Mouse (Mus musculus) embryo, embryonic 11.5 days (tissue): ENCODE results near the gene Rbpj.

ENCODE experiments used
- DNase-seq: peaks from one replicate; pipeline ENCODE4 v3.0.0-alpha.2; 2012; ENCODE audit warnings: low read depth, low spot score

Rbpj gene

DNA sequence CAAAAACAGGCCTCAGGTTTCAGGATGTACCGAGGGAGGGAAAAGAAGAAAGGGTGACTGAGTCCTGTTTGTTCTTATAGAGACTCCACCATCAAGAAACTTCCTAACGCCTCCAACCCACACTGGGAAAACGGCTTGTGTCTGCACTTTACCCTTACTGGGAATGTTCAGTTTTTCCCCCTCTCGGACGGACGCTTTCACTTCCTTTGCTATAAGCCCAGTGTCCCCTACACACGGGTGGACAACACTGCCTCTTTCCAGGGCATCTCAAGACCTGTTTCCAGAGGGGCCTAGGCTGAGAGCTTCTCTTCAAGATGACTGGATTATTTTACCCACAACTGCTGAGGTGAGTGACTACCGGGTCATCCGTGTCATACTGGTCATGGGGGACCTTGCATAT is at the start of gene Rbpj:
Rbpj (plus strand) TSS at position 270 of the 400 bp plus-strand sequence.
- DNase-seq, result no peak

DNA sequence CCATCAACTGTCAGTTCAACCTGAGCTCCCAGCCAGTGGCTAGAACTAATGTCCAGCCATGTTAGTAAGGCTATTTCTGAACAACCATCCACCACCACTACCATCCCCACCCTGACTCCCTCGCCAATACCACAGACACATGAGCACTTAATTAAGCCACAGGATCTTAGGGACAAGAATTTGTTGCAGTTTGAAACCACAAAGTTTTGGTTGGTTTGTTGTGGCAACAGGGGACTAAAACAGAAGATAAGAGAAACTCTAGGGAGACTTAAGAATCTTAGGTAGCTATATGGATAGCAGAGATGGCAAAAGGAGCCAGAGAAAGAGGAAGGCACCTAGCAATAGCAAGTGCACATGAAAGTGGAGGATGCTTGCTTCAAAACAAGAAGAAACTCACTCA is 45.2 kb upstream of the Rbpj start:
- no peak for DNase-seq

DNA sequence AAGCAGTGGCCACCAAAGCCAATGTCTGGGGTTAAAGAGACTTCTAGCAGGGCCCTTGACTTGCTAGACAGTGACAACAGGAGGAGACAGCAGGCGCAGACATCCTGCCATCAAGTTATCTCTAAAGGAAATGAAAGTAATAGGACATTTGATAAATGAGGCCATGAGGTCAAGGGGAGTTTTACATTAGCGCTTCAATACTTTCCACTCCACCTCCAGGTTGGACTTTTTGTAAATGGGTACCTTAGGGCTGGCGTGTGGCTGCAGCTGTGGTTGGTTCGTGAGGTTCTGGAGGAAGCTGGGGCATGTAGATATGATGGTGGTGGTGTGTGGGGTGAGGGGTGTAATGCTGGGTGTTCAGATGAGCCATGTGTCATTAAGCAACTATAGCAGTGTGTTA is 44.7 kb upstream of the Rbpj start:
- no peak for DNase-seq

DNA sequence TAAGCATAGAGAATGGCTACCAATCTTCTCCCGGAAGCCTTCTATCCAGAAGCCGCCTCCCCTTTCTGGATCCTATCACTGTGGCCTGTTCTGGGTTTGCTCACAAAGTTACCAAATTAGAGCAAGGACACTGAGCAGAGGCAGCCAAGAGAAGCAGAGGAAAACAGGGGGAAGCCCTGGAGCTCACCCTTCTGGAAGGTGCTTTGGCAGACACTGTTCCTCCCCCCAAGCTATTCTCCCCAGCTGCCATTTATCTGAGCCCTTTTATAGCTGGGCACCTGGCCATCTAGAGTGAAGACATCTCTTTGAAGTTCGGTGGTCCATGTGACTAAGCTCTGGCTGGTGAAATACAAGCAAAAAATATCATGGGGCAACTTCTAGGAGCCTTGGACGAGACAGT is 38.5 kb upstream of the Rbpj start:
- DNase-seq, result no peak

DNA sequence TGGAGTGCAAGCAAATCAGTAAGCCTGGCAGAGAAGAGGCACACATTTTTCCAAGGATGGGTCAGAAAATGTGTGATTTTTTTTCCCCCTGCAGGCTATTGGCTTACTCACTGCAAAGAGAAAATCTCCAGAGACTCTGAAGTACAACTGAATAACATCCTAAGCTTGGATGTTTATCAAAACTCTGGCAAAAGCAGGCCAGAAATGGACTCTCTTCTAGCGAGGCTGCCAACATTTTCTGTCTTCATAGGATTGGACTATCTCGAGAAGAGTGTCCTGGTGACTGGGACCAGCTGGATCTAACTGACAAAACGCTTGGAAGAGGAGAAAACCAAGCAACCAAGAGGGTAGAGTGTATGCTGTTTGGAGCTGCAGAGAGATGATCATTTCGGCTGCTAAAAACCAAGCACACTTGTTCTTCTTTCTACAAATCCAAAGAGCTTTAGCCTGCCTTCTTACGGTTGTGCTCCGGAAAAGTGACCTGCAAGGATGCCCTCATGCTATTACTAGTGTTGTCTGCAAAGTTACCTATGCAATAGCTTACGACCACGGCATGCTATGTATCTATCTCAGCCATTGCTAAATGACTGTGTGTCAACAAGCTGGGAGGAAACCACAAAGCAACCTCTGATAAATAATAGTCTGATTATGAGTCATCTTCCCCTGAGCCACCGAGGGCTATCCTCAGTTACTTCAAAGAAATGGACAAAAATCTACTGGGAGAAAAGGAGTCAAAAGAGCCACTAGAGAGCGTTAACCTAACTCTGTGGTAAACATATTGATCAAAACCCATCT is 36.1 kb upstream of the Rbpj start:
- no peak for DNase-seq

DNA sequence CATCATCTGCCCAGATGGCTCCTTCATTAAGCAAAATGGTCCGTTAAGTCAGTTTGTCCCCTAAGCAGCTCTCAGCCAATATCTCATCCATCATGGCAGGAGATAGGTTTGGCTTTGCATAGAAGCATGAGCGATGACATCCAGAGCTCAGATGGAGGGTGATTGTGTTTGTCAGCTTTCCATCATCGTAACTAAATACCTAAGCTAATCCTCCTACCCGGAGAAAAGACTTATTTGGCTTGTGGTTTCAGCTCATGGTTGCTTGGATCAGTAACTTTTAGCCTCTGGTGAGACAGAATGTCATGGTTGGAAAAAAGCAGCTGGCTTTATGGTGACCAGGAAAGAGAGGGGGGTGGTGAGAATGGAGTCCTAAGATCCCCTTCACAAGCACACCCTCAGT is 33.5 kb upstream of the Rbpj start:
- no peak for DNase-seq

DNA sequence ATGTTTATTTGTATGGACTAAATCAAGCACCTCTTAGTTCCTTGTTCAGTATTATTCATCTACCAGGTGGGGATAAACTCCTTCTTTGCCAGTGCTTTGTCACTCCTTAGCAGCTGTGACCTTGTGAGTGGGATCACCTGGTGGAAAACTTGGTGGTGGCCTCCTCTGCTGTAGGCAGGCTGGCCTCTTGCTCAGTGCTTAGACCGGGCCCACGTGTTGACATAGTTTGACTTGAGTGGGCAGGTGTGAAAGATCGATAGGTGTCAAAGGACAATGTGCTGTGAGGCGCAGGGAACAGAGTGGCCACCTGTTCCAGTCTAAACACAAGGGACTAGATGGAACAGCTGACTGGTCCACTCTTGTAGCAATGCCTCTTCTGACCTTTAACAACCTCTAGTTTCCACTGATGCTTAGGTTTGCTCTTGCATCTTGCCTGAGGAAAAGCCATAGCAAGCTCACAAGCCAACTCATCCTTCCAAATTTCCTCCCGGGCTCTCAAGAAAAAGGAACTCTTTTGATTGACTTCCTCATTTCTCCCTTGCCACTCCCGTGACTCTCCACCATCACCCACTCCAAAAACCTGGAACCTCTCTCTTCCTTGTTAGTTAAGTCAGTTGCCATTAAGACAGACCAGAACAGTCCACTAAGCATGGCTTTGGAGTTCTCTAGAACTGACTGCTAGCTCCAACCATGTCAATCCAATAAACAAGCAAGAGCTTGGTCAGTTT is 28.9 kb upstream of the Rbpj start:
- no peak for DNase-seq

DNA sequence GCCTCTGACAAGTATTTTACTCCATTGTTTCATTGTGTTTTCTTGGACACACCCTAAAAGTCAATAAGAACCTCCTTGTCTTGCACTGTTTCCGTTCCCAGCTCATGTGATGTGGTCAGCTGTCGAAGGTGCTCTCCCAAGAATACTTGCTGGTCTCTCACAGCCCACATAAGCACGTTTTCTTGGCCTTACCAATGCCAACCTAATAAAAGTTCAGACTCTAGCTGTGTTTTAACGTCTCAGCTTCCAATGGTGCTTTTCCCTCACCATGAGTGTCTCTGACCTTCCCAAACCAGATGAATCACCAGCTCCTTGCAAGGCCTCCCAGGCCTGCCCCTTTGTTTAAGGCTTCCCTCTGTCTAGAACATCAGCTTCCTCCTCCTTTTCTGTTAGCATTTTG is 28.2 kb upstream of the Rbpj start:
- DNase-seq, result no peak

DNA sequence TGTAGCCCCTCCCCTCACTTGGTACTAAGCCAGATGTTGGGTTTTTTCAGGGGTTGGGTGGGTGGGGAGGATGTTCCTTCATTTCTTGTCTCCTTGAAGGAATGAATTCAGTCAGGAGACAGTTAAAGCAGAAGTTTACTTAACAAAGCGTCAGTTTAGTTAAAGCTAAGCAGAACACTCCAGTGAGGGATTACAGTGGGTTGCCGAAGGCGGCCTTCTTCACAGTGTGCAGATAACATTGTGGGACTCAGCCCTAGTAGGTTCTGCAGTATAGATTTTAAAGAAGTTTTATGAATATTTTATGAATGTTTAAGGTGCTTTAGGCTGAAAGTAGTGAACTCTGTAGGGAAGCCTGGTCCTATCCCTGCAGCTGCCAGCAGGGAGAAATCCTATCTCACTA is 27.7 kb upstream of the Rbpj start:
- DNase-seq, result no peak

DNA sequence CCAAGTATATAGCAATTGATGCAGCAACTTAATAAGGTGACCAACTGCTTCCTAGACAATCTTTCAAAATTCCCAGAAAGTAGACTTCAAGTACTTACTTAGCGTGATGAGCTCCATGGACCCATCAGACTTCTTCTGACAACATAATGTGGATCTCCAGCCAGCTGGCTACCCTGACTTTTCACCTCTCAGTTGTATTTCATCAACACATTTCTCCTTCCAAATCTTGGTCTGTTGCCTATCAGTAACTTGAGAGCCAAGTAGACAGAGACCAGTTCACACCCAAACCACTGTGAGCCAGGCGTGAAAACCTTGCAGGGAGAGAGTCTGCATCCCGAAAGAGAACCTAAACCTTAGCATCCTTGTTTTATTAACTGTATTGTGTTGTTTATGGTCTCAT is 26.3 kb upstream of the Rbpj start:
- DNase-seq, result no peak

DNA sequence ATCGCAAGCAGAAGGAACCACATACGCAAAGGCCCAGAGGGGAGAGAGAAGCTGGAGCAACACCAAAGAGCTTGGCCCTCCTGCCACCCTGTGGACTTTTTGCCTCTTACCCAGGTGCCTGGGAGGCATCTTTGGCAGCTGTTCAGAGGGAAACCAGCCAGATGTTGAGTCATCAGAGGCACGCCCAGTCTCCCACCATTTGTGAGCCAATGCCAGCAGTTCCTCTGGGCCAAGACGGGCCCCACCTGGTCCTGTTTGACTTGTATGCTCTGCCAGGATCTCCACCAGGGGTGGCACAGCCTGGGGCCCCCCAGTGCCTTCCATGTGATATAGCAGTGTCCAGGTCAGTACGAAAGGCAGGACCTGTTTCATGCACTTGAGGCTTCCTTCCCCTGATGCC is 21.9 kb upstream of the Rbpj start:
- no peak for DNase-seq

DNA sequence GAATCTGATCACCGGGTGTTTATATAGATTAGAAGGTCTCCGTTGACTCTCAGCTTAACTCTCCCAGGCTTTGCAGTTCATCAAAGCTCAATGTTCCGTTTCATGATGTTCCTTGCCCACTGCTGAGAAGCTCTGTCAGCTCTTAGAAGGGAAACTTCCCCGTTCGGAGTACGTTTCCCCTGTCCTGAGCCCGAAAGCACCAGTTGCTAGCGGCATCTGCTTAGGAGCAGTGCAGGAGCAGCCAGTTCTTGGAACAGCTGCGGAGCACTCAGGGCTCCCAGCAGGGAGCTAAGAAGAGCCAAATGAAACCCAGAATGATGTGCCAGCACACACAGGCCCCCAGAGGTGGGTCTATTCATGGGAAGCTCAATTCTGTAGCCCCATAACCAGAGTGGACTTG is 15.0 kb upstream of the Rbpj start:
- DNase-seq, result no peak

DNA sequence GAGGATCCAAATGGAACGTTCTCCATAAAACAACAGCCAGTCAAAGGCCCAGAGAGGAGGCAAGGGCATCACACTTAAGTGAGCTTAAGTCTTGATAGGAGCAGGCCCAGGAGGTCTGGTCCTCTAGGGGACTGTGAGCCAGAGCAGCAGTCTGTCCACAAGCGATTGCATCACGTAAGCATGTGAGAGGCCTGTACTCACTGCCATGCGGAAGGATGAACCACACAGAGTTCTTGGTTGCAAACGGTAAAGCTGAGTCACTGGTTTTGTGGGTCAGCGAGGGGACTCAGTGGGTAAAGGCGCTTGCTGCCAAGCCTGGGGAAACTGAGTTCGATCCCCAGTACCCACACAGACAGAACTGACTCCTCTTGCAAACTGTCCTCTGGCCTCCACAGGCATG is 14.1 kb upstream of the Rbpj start:
- DNase-seq, result no peak

DNA sequence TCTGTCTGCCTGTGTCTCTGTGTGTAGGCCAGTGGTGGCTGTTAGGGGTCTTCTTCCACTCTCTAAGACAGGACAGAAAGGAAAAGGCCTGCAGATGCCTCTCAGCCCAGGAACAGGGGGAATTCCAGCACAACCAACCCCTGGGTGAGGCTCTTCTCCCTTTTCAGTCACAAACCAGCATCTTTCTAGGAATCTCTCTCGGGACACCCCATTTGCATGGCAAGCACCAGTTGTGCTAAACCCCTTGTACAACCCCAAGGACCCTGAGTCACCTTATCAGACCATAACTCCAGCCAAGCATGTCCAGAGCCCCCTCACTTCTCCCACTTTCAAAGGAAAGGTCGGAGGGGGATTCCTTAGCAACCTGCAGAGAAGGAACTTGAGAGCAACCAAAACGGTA is 13.0 kb upstream of the Rbpj start:
- no peak for DNase-seq

DNA sequence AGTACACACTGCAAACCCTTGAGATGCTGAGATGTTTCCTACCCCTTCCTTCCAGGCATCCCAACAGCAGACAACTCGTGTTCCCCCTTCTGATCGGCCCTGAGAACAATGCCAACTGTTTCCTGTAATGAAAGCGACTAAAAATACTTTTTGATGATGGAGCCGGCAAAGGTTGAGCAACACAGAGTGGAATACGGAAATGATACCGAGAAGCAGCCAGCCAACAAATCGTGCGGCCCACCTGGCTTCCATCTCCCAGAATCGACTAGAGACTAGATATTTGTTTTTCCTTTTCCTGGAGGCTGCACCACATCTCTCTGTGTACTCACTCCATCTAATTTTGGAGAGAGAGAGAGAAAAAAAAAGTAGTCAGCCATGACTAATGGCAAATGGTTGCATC is 11.2 kb upstream of the Rbpj start:
- DNase-seq, result no peak

DNA sequence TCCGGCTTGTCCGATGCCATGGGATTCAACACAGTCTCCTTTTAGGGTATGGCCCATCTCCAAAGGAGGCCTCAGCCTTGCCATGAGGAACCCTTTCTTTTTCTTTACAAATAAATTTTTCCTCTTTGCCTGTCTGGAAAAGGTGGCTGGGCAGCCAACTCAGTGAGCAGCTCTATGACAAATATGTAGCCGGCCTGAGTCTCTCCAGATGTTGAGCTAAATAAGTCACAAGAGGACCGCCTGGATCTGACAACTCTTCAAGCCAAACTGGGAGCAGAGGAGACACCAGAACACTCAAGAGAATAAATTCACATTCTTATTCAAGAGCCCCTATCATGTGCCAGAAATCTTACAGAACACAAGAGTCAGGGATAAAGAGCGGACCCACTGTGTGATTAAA is 10.5 kb upstream of the Rbpj start:
- DNase-seq, result no peak

DNA sequence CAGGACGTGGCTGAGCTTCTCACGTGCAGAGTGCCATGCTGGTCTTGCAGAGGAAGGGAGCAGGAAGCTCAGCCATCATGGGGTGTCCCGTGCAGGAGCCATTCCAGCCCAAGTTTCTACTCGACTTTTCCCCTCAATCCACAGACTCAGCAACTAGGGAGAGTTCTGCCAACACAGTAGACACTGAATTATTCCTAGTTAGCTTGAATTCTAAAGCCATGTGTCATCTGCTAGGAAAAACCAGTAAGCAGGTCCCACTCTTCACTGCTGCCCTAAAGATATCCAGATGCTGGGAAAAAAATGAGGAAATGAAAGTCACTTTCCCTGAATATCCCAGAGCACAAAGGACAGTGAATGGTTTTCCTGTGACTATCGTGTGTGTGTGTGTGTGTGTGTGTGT is 5.8 kb upstream of the Rbpj start:
- DNase-seq, result no peak

DNA sequence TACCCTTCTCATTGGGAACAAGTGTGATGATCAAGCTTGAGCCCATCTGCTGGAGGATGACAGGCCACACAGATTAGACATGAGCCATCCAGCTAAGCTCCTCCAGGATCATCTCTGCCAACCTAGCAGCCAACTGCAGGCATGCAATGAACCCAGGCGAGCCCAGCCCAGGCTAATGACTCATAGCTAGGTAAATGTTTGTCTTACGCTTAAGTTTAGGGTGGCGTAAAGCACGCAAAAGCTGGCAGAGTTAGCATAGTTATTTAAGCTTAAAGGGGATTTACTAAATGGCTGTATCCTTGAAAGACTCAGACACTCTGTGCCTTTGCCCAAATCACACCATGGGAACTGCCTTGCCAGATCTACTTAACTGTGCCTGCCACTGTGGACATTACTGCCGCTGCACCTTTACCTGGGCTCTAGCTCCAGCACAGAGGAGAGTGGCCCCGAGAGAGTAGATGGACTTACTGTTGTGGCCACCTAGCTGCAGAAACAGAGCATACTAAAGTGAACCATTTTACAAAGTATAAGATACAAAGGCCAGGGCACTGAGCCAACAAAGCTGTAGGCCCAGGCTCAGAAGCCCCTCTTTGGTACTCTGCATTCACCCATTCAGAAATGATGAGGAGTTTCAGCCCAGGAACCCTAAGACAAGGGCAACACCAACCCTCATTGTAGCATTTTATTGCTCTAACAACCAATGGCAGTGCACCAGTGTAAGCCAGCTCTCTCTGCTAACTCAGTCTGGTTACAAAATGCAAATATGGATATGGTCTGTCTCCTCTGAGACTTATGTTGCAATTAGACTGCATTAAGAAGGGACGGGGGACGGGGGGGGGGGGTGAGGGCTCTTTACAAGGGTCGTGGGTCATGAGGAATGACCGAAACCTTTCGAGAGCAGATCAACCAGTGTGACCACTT is 2.6 kb upstream of the Rbpj start:
- no peak for DNase-seq

DNA sequence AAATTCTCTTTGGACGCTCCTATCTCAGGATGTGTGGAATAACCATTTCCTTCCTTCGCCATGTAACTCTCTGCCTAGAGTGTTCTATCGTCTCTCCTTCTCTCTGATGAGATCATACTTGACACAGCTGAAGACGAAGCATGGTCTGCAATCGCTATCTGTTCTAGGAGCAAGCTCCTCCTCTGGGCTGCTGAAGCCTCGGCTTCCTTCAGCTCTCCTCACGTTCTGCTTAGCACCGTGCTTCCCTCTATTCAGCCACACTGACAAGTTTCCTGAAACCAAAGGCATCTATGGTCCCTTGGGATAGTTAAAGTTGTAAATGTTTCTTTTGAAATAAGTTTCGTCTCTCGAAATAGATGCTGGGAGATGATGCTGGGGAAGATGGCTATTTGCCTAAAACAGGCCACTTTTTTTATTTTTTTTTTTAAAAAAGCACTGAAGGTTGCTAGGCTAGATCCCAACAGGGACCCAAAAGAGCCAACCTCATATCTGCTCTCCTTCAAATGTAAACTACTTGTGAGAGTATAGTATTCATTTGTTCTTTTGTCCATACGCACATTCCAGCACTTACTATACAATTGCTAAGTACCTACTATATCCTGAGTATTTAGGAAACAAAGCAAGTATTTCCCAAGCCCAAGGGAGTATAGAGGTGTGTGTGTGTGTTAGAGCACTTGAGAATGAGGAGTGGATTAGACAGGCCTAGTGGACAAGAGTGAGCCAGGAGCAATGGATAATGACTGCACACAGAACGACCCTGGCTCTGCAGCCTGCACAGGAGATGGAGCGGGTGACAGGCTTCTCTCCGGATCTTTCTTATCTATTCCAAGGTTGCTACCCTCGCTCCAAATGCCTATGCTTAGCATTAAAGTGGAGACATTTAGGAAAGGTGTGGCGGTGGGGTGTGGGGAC is 726 bp downstream of the Rbpj start:
- DNase-seq, result no peak

DNA sequence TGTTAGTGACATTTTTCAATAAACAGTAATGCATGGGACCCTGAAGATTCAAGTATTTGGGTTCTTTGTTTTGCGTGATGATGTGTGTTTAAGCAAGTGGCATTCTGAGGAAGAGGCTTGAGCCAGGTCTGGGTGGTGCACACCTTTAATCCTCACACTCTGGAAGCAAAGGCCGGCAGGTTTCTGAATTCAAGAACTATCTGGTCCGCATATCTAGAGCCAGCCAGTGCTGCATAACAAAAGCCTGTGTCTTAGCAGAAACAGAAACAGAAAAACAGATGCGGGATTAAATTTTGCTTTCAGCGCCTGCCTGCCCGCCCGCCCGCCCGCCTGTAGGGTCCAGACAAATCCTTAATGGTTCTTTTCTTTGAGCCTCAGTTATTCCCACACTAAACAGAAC is 1.6 kb downstream of the Rbpj start:
- no peak for DNase-seq

DNA sequence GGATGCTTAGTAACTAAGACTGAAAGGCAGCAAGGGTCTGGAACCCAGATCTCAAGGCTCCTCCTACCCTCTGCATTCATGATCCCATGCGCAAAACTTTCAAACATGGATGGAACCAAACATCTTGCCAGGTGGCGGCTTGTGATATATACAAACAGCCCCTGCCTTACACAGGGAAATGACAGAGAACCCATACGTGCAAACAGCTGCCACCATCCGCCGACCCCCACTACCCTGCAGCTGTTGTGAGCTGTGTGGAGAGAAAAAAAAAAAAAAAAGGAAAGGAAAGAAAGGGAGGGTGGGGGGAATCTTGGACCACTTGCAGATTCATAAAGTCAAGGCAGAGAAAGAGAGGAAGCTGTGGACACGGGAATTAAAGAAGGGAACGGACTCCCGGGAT is 2.4 kb downstream of the Rbpj start:
- DNase-seq, result no peak
